In the genomic region with DNA sequence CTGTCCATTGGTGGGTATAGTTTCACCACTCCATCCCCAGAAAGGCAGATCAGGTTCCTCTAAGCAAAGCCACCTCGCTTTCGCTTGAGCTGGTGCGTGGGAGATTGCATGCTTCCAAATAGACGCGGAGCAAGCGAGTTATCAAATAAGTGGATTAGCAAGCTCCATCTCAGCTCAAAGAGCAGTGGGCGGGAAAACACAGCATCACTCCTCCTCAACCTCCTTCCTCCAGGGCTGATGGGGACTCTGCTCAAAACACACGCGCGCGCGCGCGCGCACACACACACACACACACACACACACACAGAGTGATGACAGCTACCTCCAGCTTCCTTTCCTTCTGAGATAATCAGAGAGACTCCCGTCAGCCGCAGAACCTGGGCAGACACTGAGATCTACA, we compare ENCODE assay signal across 15 mouse cellular contexts. TPM values are rescaled to one million over a fixed set of nuclear protein-coding genes. Genes with fewer than 3 reads are reported as not detected.
DNase-seq lines count a peak whose midpoint lies in the region.
"Had no signal": no experiment of that assay in that cellular context is flagged by ENCODE, and none has a peak within 500 bp of the region (broad histone marks: within the 10 kb centered on the region; RNA-seq: fewer than 3 reads in every experiment).

No protein-coding gene starts in this region.

- peak; percentile 49 for DNase-seq in layer of hippocampus, adult 11-12 months (ENCODE audit: low spot score)
- no peak for DNase-seq in layer of hippocampus, postnatal 10 days (ENCODE audit: low spot score in 2 of 2)
- DNase-seq in right cerebral cortex, adult 18-20 months = peak; percentile 86
- DNase-seq in right cerebral cortex, postnatal 4 days = no peak
- DNase-seq in left cerebral cortex, adult 9 months (ENCODE audit: low spot score in 2 of 2) = peak; percentile 70 to 79
- peak; percentile 62 to 83 for DNase-seq in right cerebral cortex, postnatal 36 days (ENCODE audit: low spot score in 2 of 2)
- no peak for DNase-seq in embryo, embryonic 9.5 days (ENCODE audit: extremely low spot score)
- DNase-seq in testis, postnatal 10 days (ENCODE audit: low spot score) = no peak
- DNase-seq: adrenal gland, postnatal 25 days; cerebellum, adult 9-11 months; heart, adult 18-20 months; heart, postnatal 4 days; kidney, adult 11 months; kidney, postnatal 10 days; thymus, adult 2 months had no signal

RNA-seq across cellular contexts. Expression of a gene that starts 13.5 kb away (rescaled TPM):
- 100 to 1,000 TPM; 134 to 147 TPM for total RNA-seq in layer of hippocampus, postnatal 10 days (2021)

Comparison
In these comparisons a context has a peak if more than half of its experiments do, and no peak if none do; other contexts are left out.
1. DNase-seq: peak in layer of hippocampus, adult 11-12 months (single experiment), right cerebral cortex, adult 18-20 months (single experiment), left cerebral cortex, adult 9 months (2 of 2) and right cerebral cortex, postnatal 36 days (2 of 2); none in layer of hippocampus, postnatal 10 days (0 of 2), right cerebral cortex, postnatal 4 days (single experiment), embryo, embryonic 9.5 days (single experiment) and testis, postnatal 10 days (single experiment).